Mouse (Mus musculus): Measurements from ENCODE around the gene Lyrm1.

Lyrm1 gene

GRCm38 (mm10) chr7:119895639-119896512 is at the start of gene Lyrm1, which contains the start of gene Dcun1d3:
TSS of gene Lyrm1 (plus strand) at chr7:119895861.
TSS of gene Dcun1d3 (minus strand) at chr7:119896298.
- DNase-seq (ENCODE audit: low spot score): peak; percentile 97

- DNase-seq (ENCODE audit: low spot score): no peak
These were observed 48.3 kb upstream of the Lyrm1 start for GRCm38 (mm10) chr7:119847396-119847795.

GRCm38 (mm10) chr7:119849096-119849495 is 46.6 kb upstream of the Lyrm1 start:
- peak; percentile 51 for DNase-seq (ENCODE audit: low spot score)

GRCm38 (mm10) chr7:119850737-119851136 is 44.9 kb upstream of the Lyrm1 start:
- peak; percentile 23 for DNase-seq (ENCODE audit: low spot score)

GRCm38 (mm10) chr7:119852494-119852893 is 43.2 kb upstream of the Lyrm1 start:
- no peak for DNase-seq (ENCODE audit: low spot score)

- DNase-seq (ENCODE audit: low spot score): no peak
These were observed 42.5 kb upstream of the Lyrm1 start for GRCm38 (mm10) chr7:119853186-119853585.

- DNase-seq (ENCODE audit: low spot score): no peak
These were observed 41.3 kb upstream of the Lyrm1 start for GRCm38 (mm10) chr7:119854362-119854761.

GRCm38 (mm10) chr7:119855031-119855430 is 40.6 kb upstream of the Lyrm1 start:
- no peak for DNase-seq (ENCODE audit: low spot score)

- DNase-seq (ENCODE audit: low spot score): no peak
These were observed 36.2 kb upstream of the Lyrm1 start for GRCm38 (mm10) chr7:119859476-119859875.

GRCm38 (mm10) chr7:119860116-119860515 is 35.5 kb upstream of the Lyrm1 start:
- DNase-seq (ENCODE audit: low spot score): no peak

- DNase-seq (ENCODE audit: low spot score): no peak
These were observed 35.1 kb upstream of the Lyrm1 start for GRCm38 (mm10) chr7:119860554-119860953.

- no peak for DNase-seq (ENCODE audit: low spot score)
These were observed 34.7 kb upstream of the Lyrm1 start for GRCm38 (mm10) chr7:119860971-119861334.

- DNase-seq (ENCODE audit: low spot score): no peak
These were observed 34.1 kb upstream of the Lyrm1 start for GRCm38 (mm10) chr7:119861335-119862091.

- DNase-seq (ENCODE audit: low spot score): no peak
These were observed 33.5 kb upstream of the Lyrm1 start for GRCm38 (mm10) chr7:119862167-119862566.

GRCm38 (mm10) chr7:119864500-119864899 is 31.2 kb upstream of the Lyrm1 start:
- DNase-seq (ENCODE audit: low spot score): no peak

- DNase-seq (ENCODE audit: low spot score): no peak
These were observed 29.5 kb upstream of the Lyrm1 start for GRCm38 (mm10) chr7:119866136-119866535.

- no peak for DNase-seq (ENCODE audit: low spot score)
These were observed 23.5 kb upstream of the Lyrm1 start for GRCm38 (mm10) chr7:119872204-119872603.

- DNase-seq (ENCODE audit: low spot score): no peak
These were observed 22.6 kb upstream of the Lyrm1 start for GRCm38 (mm10) chr7:119873050-119873449.

- DNase-seq (ENCODE audit: low spot score): no peak
These were observed 19.8 kb upstream of the Lyrm1 start for GRCm38 (mm10) chr7:119875776-119876440.

- no peak for DNase-seq (ENCODE audit: low spot score)
These were observed 16.5 kb upstream of the Lyrm1 start for GRCm38 (mm10) chr7:119879171-119879570.

GRCm38 (mm10) chr7:119880345-119880744 is 15.3 kb upstream of the Lyrm1 start:
- no peak for DNase-seq (ENCODE audit: low spot score)

GRCm38 (mm10) chr7:119881229-119881628 is 14.4 kb upstream of the Lyrm1 start:
- no peak for DNase-seq (ENCODE audit: low spot score)

GRCm38 (mm10) chr7:119887887-119888286 is 7.8 kb upstream of the Lyrm1 start:
- no peak for DNase-seq (ENCODE audit: low spot score)

All from ovary, postnatal 36 days (tissue).